Comparison of ENCODE assay signal across 16 mouse cellular contexts in genomic region chr16:17012583-17012982, GRCm38 (mm10). TPM values are rescaled to one million over a fixed set of nuclear protein-coding genes. Genes with fewer than 3 reads are reported as not detected.
DNase-seq lines count a peak whose midpoint lies in the region; ATAC-seq lines count a peak whose summit lies in the region.
"Had no signal": no experiment of that assay in that cellular context is flagged by ENCODE, and none has a peak within 500 bp of the region (broad histone marks: within the 10 kb centered on the region; RNA-seq: fewer than 3 reads in every experiment).

No protein-coding gene starts in this region.

- ATAC-seq in activated CD4-positive, CD25-positive, alpha-beta regulatory T cell, adult 4 months, result peak; percentile 81
- ATAC-seq: forebrain, embryonic 14.5 days; intestine, embryonic 15.5 days had no signal

- peak; percentile 6 for DNase-seq in embryo, embryonic 10.5 days (ENCODE audit: low spot score)
- no peak for DNase-seq in embryo, embryonic 10 days (ENCODE audit: low spot score)
- DNase-seq in 3T3-L1 (ENCODE audit: low read depth, low spot score), result peak; percentile 64
- DNase-seq in lung, postnatal 36 days, result peak; percentile 71
- DNase-seq in ovary, postnatal 14 days (ENCODE audit: low spot score), result no peak
- no peak for DNase-seq in frontal cortex, adult 2 months (ENCODE audit: extremely low spot score in 1 of 2, low spot score in 1 of 2)
- no peak for DNase-seq in cerebellum, adult 8-10 months
- DNase-seq: adrenal gland, postnatal 36 days; cerebellum, adult 9-11 months; gastrocnemius, postnatal 25 days; heart, postnatal 14 days; kidney, postnatal 4 days; liver, embryonic 13.5 days had no signal

RNA-seq across cellular contexts. Expression of gene Mapk1, which starts 29.4 kb away (rescaled TPM):
- 10 to 100 TPM; 30.9 to 34.1 TPM for polyA plus RNA-seq in activated CD4-positive, CD25-positive, alpha-beta regulatory T cell, adult 4 months (2017; shearing (Covaris generic))
- polyA plus RNA-seq in frontal cortex, adult 2 months (2012; rRNA removed), result 360 and 370 TPM in 2 replicates

RNA-seq across cellular contexts. Expression of gene Ypel1, which starts 56.9 kb away (rescaled TPM):
- polyA plus RNA-seq in activated CD4-positive, CD25-positive, alpha-beta regulatory T cell, adult 4 months (2017; shearing (Covaris generic)), result 1 to 10 TPM; 3.2 to 3.8 TPM
- 29.2 and 37.4 TPM in 2 replicates for polyA plus RNA-seq in frontal cortex, adult 2 months (2012; rRNA removed)

Comparison
In these comparisons a context has a peak if more than half of its experiments do, and no peak if none do; other contexts are left out.
1. DNase-seq: peak in embryo, embryonic 10.5 days (single experiment), 3T3-L1 (single experiment) and lung, postnatal 36 days (single experiment); none in embryo, embryonic 10 days (single experiment), ovary, postnatal 14 days (single experiment), frontal cortex, adult 2 months (0 of 2) and cerebellum, adult 8-10 months (single experiment).
2. RNA of gene Mapk1, which starts 29.4 kb away (polyA plus RNA-seq): 360 to 370 TPM in frontal cortex, adult 2 months; 30.9 to 34.1 TPM in activated CD4-positive, CD25-positive, alpha-beta regulatory T cell, adult 4 months; every median in the first group is over 10 times any median in the second.